Mouse (Mus musculus): ENCODE measurements at regions not wholly inside any gene's neighbourhood (a gene's known extent, or its start where the extent isn't known, plus 50 kb on each side); places are given as distances from the start of the nearest gene placed in this dataset.

DNA sequence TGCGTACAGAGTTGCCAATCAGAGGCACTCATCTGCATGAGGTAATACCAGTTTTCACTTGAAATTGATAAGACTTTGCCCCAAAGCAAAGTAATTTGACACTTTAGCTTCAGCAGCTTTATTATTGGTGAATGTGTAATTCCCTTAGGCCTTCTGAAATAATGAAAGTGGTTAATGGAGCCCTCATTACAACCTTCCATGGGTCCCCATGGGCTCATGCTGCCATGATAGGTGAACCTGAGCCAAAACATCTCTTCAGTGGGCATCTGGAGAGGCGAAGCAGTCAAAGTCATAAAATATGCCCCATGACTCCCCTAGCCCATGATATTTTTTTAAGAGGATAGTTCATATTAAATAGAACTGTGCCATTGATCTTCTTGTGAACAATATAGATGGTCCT is 471.1 kb upstream of the Zeb2 start:
- no peak for ATAC-seq (replicated peaks; ENCODE audit: low FRiP score, low TSS enrichment, poor library complexity, severe bottlenecking)

DNA sequence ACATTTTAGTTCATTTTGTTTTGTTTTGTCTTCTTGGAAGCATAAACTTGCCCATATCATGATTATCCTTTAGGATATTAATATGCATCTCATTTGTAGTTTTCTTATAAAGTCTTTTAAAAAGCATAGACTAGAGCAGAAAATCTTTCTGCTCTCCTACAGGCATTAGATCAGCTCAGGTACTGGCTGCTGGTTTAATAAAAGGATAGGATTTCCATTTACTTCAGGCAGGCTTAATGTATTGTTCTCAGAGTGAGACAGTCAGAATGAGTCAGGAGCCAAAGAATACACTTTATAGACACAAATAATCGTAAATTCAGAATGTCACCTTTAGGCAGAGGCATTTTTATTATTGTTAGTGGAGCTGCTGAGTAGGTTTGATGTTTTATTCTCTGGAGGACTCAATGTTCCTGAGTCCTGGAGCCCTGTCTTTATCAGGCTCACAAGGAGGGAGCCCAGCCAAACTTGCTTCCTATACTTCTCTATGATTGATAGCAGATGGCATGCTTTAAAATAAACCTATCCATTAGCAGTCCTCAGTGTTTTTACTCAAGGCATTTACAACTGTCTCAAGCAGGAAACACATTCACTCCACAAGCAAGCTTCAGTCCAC is 469.5 kb upstream of the Zeb2 start:
- no peak for ATAC-seq (replicated peaks; ENCODE audit: low FRiP score, low TSS enrichment, poor library complexity, severe bottlenecking)

DNA sequence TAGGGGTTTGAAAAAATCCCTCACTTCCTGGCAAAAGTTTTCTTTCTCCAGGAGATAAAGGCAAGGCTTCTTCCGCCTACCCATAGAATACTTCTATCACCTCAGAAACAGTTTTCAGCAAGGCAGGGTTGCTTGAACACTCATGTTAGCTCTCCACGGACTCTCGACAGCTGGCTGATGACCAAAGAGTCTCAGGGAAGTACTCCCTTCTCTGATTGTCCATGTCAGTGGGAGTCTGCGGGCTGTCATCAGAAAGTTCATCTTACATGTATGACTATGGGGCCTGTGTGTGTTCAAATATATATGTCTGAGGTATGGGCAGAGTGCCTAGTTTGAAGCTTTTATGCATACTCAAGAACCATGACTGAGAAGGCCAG is 464.3 kb upstream of the Zeb2 start:
- no peak for ATAC-seq (replicated peaks; ENCODE audit: low FRiP score, low TSS enrichment, poor library complexity, severe bottlenecking)

DNA sequence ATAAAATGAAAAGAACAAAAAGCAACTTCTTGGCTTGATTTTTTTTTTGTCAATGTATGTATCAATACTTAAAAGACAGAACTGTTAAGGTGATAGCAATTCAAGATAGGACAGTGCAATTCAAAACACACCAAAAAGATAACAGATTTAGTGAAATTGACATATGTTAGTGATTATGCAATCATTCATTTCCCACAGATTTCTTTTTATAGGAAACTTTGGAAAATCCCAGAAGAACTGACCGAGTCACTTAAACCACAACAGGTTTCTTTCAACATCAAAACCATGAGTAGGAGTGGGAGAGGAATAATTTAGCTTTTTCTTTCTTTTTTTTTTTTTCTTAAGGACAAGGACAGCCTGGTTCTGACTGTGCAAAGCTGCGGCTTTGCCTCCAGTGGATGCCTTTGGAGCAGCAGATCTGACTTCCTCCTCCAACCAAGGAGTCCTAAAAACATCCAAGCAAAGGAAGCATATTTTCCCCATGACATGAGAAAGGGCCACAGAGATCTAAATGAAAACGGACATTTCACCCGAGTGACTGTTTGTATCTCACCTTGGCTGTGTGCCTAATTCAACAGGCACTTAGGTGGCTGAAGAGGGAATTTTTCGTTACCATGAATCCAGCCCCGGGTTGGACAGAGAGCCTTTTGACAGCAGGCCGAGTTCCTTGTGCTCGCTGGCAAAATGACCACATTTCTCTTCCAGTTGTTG is 463.8 kb upstream of the Zeb2 start:
- no peak for ATAC-seq (replicated peaks; ENCODE audit: low FRiP score, low TSS enrichment, poor library complexity, severe bottlenecking)

DNA sequence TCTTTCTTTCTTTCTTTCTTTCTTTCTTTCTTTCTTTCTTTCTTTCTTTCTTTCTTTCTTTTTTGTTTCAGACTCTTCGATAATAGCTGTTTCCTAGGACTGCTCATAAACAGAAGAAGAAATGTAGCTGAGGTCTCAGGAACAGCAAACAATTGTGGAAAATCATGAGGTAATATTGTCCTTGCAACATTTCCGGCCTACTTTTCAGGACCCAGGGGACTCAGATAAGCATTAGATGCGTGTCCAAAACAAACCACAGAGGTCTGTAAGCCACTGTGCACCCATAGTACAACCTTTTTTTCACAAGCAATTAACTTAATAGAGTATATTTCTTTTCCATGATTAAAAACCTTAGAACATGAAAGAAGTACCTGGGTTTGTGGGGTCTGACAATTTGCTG is 455.7 kb upstream of the Zeb2 start:
- no peak for ATAC-seq (replicated peaks; ENCODE audit: low FRiP score, low TSS enrichment, poor library complexity, severe bottlenecking)

DNA sequence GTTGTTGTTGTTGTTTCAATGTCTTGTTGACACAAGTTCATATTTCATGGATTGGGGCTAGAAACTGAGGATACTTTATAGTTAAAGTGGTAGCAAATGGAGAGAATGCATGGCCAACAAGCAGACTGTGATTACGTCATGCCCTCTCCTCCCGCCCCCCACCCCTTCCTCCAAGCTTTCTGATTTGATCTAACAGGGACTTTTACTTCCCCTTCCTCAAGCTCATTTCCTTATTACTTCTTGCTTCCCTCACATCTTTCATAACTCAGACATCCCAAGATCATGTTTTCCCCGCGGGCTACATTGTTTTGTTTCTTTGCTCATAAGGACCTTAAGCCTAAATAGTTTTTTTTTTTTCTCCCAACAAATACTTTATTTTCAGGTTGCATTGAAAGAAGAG is 437.5 kb upstream of the Zeb2 start:
- no peak for ATAC-seq (replicated peaks; ENCODE audit: low FRiP score, low TSS enrichment, poor library complexity, severe bottlenecking)

DNA sequence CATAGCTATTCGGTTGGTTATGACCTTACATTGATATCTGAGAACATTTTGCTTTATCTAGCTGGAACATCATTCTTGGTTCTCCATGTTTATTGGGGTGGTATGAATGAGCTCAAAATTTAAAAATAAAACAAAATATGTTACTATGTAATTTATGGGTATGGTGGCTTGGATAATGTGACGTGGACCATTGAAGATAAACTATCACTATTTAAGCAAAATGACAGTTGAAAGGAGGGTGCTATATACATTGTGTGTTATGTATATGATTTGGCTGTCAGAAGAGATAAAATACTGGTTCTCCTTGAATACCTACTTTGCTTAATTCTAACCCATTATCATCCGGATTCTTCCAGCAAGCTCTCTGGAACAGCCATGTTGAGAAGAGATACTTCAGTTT is 424.2 kb upstream of the Zeb2 start:
- peak; percentile 74 for ATAC-seq (replicated peaks; ENCODE audit: low FRiP score, low TSS enrichment, poor library complexity, severe bottlenecking)

DNA sequence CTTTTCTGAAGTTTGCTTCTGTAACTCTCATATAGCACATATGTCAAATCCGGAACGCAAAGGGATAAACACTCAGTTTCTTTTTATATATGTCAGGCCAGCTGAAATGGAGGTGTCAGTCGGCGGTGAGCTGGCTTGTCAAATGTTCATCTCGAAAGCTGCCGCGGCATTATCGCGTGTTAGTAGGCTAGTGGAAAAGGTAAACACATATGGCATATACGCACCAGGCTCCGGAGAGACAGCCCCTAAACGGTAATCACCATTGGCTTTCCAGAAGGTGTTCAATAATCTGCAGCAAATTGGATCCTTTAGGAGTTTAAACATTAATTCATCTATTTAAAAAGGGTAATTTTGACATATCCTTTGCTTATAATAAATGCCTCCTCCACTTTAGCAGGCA is 421.8 kb upstream of the Zeb2 start:
- no peak for ATAC-seq (replicated peaks; ENCODE audit: low FRiP score, low TSS enrichment, poor library complexity, severe bottlenecking)

DNA sequence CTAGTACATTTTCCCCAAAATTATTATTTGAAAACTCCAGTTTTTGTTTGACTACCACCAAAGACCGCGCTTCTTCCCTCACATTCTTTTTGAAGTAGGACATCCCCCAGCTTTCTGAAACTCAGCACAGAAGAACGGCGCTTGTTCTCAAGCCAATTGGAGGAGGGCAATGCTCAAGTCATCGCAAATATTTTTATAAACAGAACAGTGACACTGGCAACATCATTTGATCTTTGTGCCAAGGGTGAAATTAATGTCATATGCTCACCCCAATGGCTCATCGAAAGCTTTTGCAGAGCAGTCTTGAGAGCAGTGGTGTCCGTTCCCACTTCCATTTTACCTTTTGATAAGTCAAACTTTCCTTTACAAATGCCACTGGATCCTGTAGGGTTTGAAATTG is 420.5 kb upstream of the Zeb2 start:
- ATAC-seq (replicated peaks; ENCODE audit: low FRiP score, low TSS enrichment, poor library complexity, severe bottlenecking) = no peak

DNA sequence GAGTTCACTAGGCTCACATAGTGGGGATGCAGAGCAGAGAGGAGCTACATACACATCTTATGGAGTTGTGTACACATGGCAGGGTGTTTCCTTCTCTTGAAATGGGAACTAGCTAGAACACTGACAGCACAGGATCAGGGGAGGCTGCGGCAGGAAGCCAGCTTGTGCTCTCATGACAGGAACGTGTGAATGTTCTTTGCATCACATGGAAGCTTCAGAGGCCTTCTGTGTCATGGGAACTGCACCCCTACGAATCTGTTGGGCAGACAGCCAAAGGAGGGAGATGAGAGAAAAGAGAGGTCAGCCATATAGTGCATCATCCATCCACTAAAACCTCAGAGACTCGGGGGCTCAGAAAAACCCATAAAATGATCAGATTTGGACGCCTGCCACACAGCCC is 417.6 kb upstream of the Zeb2 start:
- ATAC-seq (replicated peaks; ENCODE audit: low FRiP score, low TSS enrichment, poor library complexity, severe bottlenecking) = no peak

DNA sequence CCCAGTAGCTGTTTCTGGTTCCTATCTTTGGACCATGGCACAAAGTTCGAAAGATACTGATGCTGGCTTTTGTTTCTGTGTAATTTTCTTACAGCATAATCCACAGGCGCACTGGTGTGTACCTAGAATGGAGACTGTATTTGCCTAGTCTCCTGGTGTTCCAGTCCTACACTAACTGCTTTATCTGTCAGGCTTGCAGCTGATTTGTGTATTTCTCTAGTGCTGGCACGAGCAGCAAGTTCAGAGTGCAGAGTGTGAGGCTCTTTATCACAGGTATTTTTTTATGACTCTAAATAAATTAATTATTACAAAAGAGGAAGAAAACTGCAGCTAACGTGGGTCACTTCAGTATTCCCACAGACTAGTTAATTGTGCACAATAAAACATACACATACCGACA is 405.1 kb upstream of the Zeb2 start:
- no peak for ATAC-seq (replicated peaks; ENCODE audit: low FRiP score, low TSS enrichment, poor library complexity, severe bottlenecking)

DNA sequence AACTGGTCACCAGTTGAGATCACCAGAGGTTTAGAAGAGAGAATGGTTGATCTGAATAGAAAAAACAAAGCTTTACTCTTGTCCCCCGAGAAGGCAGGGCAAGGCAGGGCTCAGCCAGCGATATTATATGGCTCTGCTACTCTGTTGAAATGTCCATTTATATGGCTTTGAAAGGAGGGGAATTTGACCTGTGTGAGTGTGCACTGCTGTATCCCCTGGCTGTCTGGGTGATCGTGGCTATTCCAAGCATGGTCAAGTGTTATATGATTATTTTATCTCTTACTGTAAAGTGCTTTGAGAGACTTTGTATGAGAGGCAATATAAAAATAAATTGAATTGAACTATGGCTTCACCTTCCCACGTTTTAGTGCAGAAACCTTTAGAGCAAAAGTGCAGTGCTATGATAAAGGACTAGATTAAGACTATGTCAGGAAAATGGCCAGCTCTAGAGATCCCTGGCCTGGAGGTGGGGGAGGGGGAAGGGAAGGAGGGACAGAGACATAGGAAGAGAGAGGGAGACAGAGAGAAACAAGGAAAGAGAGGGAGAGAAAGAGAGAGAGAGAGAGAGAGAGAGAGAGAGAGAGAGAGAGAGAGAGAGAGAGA is 402.5 kb upstream of the Zeb2 start:
- no peak for ATAC-seq (replicated peaks; ENCODE audit: low FRiP score, low TSS enrichment, poor library complexity, severe bottlenecking)

DNA sequence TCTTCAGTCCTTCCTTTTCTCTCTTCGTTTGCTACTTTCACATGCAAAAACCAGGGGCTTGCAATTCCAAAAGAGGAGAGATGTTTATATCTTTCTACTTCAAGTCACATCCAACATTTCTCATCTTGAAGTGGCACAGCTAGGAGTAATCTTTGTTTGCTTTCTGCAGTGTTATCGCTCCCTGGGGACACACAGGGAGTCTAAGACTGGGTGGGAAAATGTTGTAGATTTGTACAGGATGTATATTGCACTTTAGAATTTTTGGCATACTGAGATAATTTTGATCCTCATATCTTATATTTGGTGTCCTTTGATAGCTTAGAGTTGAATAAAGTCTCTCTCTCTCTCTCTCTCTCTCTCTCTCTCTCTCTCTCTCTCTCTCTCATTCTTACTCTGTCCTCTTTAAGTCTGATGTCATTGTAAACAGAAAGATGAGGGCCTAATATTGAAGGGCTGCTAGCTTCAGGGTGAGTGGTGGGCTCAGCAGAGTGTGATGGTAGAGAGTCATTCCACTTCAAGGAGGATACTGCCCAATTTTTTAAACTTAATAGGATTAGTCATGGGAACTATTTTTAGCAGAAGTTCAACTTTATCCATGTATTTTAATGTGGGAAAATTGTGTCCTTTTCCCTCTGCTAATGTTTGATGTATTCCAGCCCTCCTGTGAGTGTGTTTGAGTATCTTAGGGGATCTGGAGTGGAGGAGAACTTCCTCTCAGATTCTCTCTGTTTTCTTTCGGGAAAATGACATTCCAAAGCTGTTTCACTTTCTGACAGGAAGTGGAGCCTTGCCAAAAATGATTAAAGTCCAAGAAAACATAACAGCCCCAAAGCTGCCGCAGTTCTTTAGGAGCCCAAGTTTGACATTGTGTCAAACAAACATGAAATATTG is 397.3 kb upstream of the Zeb2 start:
- ATAC-seq (replicated peaks; ENCODE audit: low FRiP score, low TSS enrichment, poor library complexity, severe bottlenecking) = no peak

DNA sequence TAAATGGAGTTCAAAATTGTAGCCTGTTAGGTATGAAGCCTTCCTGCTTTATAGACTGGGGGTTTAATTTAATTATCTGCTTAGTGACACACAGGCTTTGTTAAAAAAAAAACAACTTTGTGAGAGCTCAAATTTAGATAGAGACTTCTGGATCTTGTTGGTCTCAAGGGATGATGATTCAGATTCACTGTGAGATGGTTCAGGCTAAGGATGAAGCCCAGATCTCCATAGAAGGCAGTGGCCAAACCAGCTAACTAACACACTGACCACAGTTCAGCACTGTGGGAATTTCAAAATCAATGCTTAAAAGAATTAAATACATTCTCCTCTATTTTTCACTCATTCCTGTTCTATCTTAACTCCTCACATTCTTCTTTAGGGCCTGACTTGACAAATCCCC is 395.7 kb upstream of the Zeb2 start:
- no peak for ATAC-seq (replicated peaks; ENCODE audit: low FRiP score, low TSS enrichment, poor library complexity, severe bottlenecking)

DNA sequence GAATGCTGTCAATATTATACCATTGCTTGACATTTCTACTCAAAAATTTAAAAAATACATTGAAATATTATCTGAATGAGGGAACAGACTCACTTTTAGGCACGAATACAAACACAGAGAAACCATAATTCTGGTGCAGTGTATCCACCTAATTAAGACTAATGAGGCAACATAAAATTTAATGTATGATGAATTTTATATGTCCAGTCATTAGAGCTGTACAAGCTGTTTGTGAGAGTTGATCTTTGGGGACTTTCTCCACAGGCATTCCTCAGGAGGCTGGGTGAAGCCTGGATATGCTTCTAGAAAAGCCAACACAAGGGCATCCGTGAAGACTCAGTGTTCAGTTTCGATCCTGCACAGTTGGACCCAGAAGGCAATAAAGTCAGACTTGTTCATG is 394.6 kb upstream of the Zeb2 start:
- no peak for ATAC-seq (replicated peaks; ENCODE audit: low FRiP score, low TSS enrichment, poor library complexity, severe bottlenecking)

DNA sequence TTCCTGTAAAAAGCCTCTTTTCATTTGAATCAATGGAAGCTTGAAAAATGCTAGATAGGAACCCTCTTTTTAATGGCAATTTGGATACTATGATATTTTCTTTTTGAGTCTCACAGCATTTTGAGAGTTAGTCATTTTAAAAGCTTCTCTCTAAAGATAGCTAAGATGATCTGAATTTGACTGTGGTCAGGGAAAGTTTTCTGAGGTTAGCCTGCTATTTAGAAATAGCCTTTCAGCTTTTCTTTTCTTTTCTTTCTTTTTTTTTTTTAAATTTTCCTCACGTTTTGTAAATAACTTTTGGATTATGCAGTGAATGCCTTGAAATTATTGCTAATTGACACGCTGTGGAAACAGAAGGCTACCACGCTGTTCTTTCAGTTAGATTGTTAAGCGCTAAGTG is 387.3 kb upstream of the Zeb2 start:
- ATAC-seq (replicated peaks; ENCODE audit: low FRiP score, low TSS enrichment, poor library complexity, severe bottlenecking) = no peak

DNA sequence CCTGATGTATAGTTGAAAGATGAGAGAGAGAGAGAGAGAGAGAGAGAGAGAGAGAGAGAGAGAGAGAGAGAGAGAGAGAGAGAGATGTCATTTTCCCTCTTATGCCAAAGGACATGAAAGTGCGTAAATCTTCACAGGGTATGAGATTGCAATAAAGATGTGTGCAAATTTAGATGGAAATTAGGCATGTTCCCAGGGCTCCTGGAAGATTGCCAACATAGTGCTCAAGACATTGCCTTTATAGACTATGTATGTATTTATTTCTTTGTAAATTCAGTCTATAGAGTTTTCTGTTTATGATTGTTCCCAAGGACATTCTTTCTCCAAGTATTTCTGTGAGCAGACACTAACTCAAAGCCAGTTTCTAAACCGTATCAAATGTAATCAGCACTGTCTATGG is 376.5 kb upstream of the Zeb2 start:
- ATAC-seq (replicated peaks; ENCODE audit: low FRiP score, low TSS enrichment, poor library complexity, severe bottlenecking) = no peak

DNA sequence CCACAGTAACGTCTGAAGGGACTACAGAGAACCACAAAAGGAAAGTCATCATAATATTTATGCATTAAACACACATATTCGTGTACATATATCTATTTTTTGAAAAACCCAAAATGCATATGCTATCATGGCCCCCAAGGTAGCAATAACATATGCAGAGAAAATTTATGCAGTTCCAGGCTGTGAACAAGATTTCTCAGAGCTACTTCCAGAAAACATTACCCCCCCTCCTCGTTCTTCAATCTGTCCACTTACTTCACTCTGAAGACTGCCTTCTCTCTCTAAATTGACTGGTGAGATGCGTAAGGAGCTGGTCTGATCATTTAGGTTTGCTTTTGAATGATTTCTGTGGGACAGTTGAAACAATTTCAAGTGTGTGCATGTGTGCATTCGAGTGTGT is 369.3 kb upstream of the Zeb2 start:
- ATAC-seq (replicated peaks; ENCODE audit: low FRiP score, low TSS enrichment, poor library complexity, severe bottlenecking) = no peak

DNA sequence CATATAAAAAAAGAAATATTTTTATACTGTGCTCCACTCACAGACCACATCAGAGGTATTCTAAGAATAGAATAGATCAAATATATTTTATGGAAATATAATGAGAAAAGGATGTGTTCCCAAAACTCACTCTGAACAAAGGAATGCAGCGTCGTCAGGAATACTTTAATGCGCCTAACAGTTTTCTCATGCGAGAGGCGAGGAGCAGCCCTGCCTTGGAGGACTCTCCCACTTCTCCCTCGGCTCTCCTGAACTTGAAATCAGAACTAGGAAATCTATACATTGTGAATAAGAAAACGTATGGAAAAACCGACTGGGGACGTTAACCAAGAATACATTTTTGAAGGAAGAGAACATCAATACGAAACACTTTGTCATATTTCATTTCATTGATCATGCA is 368.3 kb upstream of the Zeb2 start:
- ATAC-seq (replicated peaks; ENCODE audit: low FRiP score, low TSS enrichment, poor library complexity, severe bottlenecking) = no peak

DNA sequence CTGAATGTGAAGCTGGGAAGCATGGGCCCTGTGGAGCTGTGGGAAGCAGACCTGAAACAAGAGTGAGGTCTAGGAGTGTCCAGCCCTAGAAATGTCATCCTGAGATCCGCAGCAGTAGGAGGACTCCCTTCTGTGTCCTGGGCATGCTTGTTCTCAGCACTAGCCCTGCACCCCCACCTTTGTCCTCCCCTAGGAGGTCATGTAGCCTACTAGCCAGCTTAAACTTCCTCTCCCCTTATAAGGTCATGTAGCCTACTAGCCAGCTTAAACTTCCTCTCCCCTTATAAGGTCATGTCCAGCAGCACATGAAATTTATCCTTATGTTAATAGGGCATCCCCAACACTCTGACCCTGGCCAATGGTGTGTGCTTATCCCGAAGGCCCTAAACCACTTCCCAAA is 363.5 kb upstream of the Zeb2 start:
- no peak for ATAC-seq (replicated peaks; ENCODE audit: low FRiP score, low TSS enrichment, poor library complexity, severe bottlenecking)
